Mouse (Mus musculus): ENCODE measurements around the gene Commd1. TPM values are rescaled to one million over a fixed set of nuclear protein-coding genes. Genes with fewer than 3 reads are reported as not detected.

Commd1 gene
- polyA plus RNA-seq, 1 experiment from 2014 or later, result 388 TPM

DNA sequence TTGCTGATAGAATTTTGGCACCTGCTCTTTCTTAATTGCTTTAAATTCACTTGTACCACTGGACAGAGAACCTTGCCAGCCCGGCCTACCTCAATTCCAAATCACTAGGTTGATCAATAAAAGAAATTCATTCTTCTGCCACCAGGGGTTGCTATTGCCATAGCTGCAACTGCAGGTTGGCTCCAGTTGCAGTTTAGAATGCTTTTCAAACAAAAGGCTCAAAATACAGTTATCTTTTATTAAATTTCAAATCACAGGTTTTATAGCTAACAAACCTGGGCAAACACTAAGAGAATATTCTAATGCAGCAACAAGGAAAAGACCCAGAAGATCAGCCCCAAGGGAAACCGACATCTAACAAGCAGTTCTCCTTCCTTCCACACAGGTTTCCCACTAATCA is 5.2 kb upstream of the Commd1 start:
- no peak overlapping the region for H3K27ac ChIP-seq
- H3K9ac ChIP-seq (replicated peaks), result no peak overlapping the region
- no peaks in the 10 kb centered on the region for H3K27me3 ChIP-seq
- WGBS, result 52% methylated on average over 2 of the region's 2 CpGs
- H3K4me3 ChIP-seq (replicated peaks), result no peak overlapping the region
- no peak overlapping the region for H3K4me2 ChIP-seq
- no peak for ATAC-seq (ENCODE audit: insufficient number of reproducible peaks, insufficient read depth, low FRiP score, low TSS enrichment, low read depth)
- no peaks in the 10 kb centered on the region for H3K9me3 ChIP-seq
- no peaks in the 10 kb centered on the region for H3K36me3 ChIP-seq
- H3K4me1 ChIP-seq (replicated peaks), result peaks cover 15% of the 10 kb centered on the region

DNA sequence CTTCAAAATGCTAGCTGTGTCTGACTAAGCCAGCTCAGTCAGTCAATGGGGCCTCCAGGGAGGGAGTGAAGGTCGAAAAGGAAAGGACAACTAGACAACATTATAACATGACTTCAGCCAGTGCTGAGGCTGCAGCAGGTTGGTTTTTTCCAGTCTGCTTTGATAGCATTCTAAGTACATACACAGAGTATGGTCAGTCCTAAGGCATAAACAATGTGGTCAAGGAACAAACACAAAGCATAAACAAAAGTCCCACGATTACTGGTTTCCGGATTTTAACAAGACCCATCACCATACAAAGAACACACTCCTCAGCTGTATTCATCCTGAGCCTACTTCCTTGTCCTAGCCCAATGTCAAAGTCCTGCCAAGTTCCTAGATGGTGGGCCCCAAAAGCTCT is 3.3 kb upstream of the Commd1 start:
- no peak overlapping the region for H3K27ac ChIP-seq
- 78% methylated on average over 3 of the region's 3 CpGs for WGBS
- no peaks in the 10 kb centered on the region for H3K27me3 ChIP-seq
- ATAC-seq (ENCODE audit: insufficient number of reproducible peaks, insufficient read depth, low FRiP score, low TSS enrichment, low read depth), result no peak
- H3K9ac ChIP-seq (replicated peaks), result no peak overlapping the region
- H3K4me2 ChIP-seq, result no peak overlapping the region
- no peaks in the 10 kb centered on the region for H3K36me3 ChIP-seq
- no peak overlapping the region for H3K4me3 ChIP-seq (replicated peaks)
- no peaks in the 10 kb centered on the region for H3K9me3 ChIP-seq
- peaks cover 13% of the 10 kb centered on the region for H3K4me1 ChIP-seq (replicated peaks)

- H3K27me3 ChIP-seq, result no peaks in the 10 kb centered on the region
These were observed 664 bp upstream of the Commd1 start for GRCm38 (mm10) chr11:22982846-22983245.

DNA sequence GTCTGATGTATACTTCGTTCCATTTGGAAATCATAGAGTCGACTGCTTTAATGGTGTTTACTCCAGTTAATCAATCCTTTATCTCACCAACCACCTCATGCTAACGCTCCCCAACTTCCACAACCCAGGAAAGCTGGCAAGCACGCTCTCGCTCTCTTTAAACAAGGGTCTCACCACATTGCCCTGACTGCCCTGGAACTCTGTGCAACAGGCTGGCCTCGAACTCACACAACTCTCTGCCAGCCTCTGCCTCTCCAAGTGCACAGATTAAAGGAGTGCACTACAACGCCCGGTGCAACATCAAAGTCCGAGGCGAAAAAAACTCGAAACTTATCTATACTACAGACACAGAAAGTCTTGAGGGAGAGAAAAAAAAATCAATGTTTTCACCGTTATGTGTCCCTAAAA is 635 bp downstream of the Commd1 start:
- WGBS, result 3% methylated on average over 12 of the region's 12 CpGs
- Histone ChIP-seq H3K4me1 (replicated peaks) (peaks cover 9% of the 10 kb centered on the region), H3K9me3 (no peaks in the 10 kb centered on the region), H3K27me3 (no peaks in the 10 kb centered on the region), H3K36me3 (peaks cover 19% of the 10 kb centered on the region), H3K9ac (replicated peaks) (peak overlapping the region; percentile 73), H3K4me3 (replicated peaks) (peak overlapping the region; percentile 67), H3K27ac (peak overlapping the region; percentile 97), H3K4me2 (peak overlapping the region; percentile 74)
- peak; percentile 57 for ATAC-seq (ENCODE audit: insufficient number of reproducible peaks, insufficient read depth, low FRiP score, low TSS enrichment, low read depth)

More at GRCm38 (mm10) chr11:22982846-22983245, 664 bp upstream of the Commd1 start:
- Histone ChIP-seq H3K9ac (replicated peaks) (no peak overlapping the region), H3K27ac (no peak overlapping the region), H3K9me3 (no peaks in the 10 kb centered on the region), H3K4me3 (replicated peaks) (no peak overlapping the region), H3K4me1 (replicated peaks) (peaks cover 9% of the 10 kb centered on the region), H3K36me3 (peaks cover 6% of the 10 kb centered on the region), H3K4me2 (no peak overlapping the region)
- 77% methylated on average over 6 of the region's 6 CpGs for WGBS
- no peak for ATAC-seq (ENCODE audit: insufficient number of reproducible peaks, insufficient read depth, low FRiP score, low TSS enrichment, low read depth)

DNA sequence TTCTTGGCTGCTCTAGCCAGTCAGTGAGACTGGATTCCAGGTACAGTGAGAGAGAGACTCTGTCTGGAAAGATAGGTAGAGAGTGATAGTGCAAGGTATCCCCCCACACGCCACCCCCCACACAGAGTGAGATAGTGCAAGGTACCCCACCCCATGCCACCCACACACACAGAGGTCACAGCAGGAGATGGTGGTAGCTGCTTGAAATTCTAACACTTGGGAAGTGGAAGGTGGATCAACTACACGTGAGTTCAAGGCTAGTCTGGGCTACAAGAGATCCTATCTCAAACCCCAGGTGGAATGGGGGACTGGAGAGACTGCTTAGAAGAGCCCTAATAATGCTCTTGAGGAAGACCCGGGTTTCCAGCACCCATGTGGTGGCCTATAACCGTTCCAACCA is 1.1 kb downstream of the Commd1 start:
- Histone ChIP-seq H3K4me2 (peak overlapping the region; percentile 74), H3K9me3 (no peaks in the 10 kb centered on the region), H3K4me1 (replicated peaks) (peaks cover 14% of the 10 kb centered on the region), H3K4me3 (replicated peaks) (peak overlapping the region; percentile 67), H3K27ac (no peak overlapping the region), H3K36me3 (peaks cover 23% of the 10 kb centered on the region), H3K9ac (replicated peaks) (peak overlapping the region; percentile 73), H3K27me3 (no peaks in the 10 kb centered on the region)
- ATAC-seq (ENCODE audit: insufficient number of reproducible peaks, insufficient read depth, low FRiP score, low TSS enrichment, low read depth), result no peak
- 41% methylated on average over 4 of the region's 4 CpGs for WGBS

GRCm38 (mm10) chr11:22979221-22979620 is 3.0 kb downstream of the Commd1 start:
- H3K4me2 ChIP-seq, result no peak overlapping the region
- peaks cover 29% of the 10 kb centered on the region for H3K36me3 ChIP-seq
- no peak overlapping the region for H3K9ac ChIP-seq (replicated peaks)
- no peak overlapping the region for H3K4me3 ChIP-seq (replicated peaks)
- no peak overlapping the region for H3K27ac ChIP-seq
- no peaks in the 10 kb centered on the region for H3K9me3 ChIP-seq
- no peak for ATAC-seq (ENCODE audit: insufficient number of reproducible peaks, insufficient read depth, low FRiP score, low TSS enrichment, low read depth)
- peaks cover 26% of the 10 kb centered on the region for H3K4me1 ChIP-seq (replicated peaks)
- 87% methylated on average over 1 of the region's 1 CpGs for WGBS
- no peaks in the 10 kb centered on the region for H3K27me3 ChIP-seq

- Histone ChIP-seq H3K36me3 (peaks cover 34% of the 10 kb centered on the region), H3K4me3 (replicated peaks) (no peak overlapping the region), H3K4me1 (replicated peaks) (peaks cover 31% of the 10 kb centered on the region), H3K9ac (replicated peaks) (no peak overlapping the region), H3K4me2 (no peak overlapping the region), H3K27ac (no peak overlapping the region), H3K9me3 (peaks cover 4% of the 10 kb centered on the region), H3K27me3 (no peaks in the 10 kb centered on the region)
- no peak for ATAC-seq (ENCODE audit: insufficient number of reproducible peaks, insufficient read depth, low FRiP score, low TSS enrichment, low read depth)
- 56% methylated on average over 1 of the region's 1 CpGs for WGBS
These were observed 3.5 kb downstream of the Commd1 start for GRCm38 (mm10) chr11:22978711-22979110.

DNA sequence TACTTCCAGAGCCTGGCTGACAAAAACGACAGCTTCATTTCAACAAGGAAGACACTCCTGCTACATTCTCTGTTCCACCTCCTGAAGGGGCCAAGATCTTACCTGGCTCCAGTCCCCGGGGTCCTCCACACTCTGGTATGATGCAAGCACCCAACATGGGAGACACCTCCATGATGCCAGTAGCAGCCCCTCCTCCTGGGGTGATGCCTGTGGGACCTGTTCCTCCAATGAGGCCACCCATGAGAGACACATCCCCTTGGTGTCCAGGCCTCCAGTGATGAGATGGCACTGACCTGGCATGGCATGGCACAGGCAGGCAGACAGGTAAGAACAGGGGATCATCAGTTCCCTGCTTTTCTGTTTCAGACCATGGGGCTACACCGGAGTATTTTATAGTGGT is 4.0 kb downstream of the Commd1 start:
- Histone ChIP-seq H3K27me3 (no peaks in the 10 kb centered on the region), H3K27ac (no peak overlapping the region), H3K4me1 (replicated peaks) (peaks cover 31% of the 10 kb centered on the region), H3K9ac (replicated peaks) (no peak overlapping the region), H3K36me3 (peaks cover 39% of the 10 kb centered on the region), H3K4me2 (no peak overlapping the region), H3K9me3 (peaks cover 9% of the 10 kb centered on the region), H3K4me3 (replicated peaks) (no peak overlapping the region)
- WGBS, result 90% methylated on average over 3 of the region's 3 CpGs
- ATAC-seq (ENCODE audit: insufficient number of reproducible peaks, insufficient read depth, low FRiP score, low TSS enrichment, low read depth), result no peak

GRCm38 (mm10) chr11:22973599-22973998 is 8.6 kb downstream of the Commd1 start:
- peaks cover 31% of the 10 kb centered on the region for H3K9me3 ChIP-seq
- H3K4me1 ChIP-seq (replicated peaks), result peaks cover 22% of the 10 kb centered on the region
- no peaks in the 10 kb centered on the region for H3K27me3 ChIP-seq
- H3K4me3 ChIP-seq (replicated peaks), result peak overlapping the region; percentile 57
- H3K36me3 ChIP-seq, result peaks cover 55% of the 10 kb centered on the region
- H3K9ac ChIP-seq (replicated peaks), result peak overlapping the region; percentile 61
- 47% methylated on average over 14 of the region's 14 CpGs for WGBS
- H3K27ac ChIP-seq, result no peak overlapping the region
- peak overlapping the region; percentile 64 for H3K4me2 ChIP-seq
- ATAC-seq (ENCODE audit: insufficient number of reproducible peaks, insufficient read depth, low FRiP score, low TSS enrichment, low read depth), result no peak

DNA sequence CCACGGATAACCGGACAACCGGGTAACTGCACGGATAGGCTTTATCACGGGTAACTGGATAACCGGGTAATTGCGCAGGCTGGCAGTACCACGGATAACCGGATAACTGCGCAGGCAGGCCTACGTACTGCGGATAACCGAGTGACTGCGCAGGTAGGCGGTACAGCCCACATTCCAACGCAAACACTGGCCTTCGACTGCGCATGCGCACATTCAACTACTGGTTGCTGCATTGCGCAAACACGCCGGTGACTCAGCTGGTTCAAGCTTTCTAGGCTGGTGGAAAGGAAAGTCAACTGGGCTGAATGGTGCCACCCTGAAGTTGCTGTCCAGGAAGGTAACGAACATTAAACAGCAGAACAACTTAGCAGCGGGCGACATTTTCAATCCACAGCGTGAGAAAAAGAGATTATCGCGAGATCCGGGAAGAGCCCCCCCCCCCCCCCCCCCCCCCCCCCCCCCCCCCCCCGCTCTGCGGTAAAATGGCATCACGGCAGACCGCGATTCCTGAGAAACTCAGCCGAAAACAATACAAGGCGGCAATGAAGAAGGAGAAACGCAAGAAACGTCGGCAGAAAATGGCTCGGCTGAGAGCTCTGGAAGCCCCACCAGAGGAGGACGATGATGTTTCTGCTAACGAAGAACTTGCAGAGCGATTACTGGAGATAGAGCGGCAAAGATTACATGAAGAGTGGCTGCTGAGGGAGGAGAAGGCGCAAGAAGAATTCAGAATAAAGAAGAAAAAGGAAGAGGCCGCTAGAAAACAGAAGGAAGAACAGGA is 9.2 kb downstream of the Commd1 start:
- Histone ChIP-seq H3K4me3 (replicated peaks) (peak overlapping the region; percentile 57), H3K4me2 (peak overlapping the region; percentile 73), H3K9me3 (peaks cover 32% of the 10 kb centered on the region), H3K27me3 (no peaks in the 10 kb centered on the region), H3K27ac (peak overlapping the region; percentile 79), H3K4me1 (replicated peaks) (peaks cover 22% of the 10 kb centered on the region), H3K9ac (replicated peaks) (peak overlapping the region; percentile 61), H3K36me3 (peaks cover 55% of the 10 kb centered on the region)
- WGBS, result 52% methylated on average over 45 of the region's 46 CpGs
- ATAC-seq (ENCODE audit: insufficient number of reproducible peaks, insufficient read depth, low FRiP score, low TSS enrichment, low read depth), result peak; percentile 39; the same call in 1 of the 2 replicates

- Histone ChIP-seq H3K36me3 (peaks cover 53% of the 10 kb centered on the region), H3K27me3 (no peaks in the 10 kb centered on the region), H3K4me3 (replicated peaks) (peak within 1 kb of the TSS; percentile 57), H3K9me3 (peaks cover 41% of the 10 kb centered on the region), H3K27ac (peak within 1 kb of the TSS; percentile 79), H3K4me1 (replicated peaks) (peaks cover 22% of the 10 kb centered on the region), H3K4me2 (peak within 1 kb of the TSS; percentile 73), H3K9ac (replicated peaks) (peak within 1 kb of the TSS; percentile 44)
- 50% methylated on average over 56 of the region's 56 CpGs for WGBS
- ATAC-seq (ENCODE audit: insufficient number of reproducible peaks, insufficient read depth, low FRiP score, low TSS enrichment, low read depth), result peak; percentile 78
These were observed 10.1 kb downstream of the Commd1 start, which contains the start of gene Zrsr1 for GRCm38 (mm10) chr11:22971835-22972709. Gene Zrsr1 (plus strand): TSS chr11:22972005.

All from limb, embryonic 12.5 days (tissue).